ENCODE assay signal across 30 mouse cellular contexts in genomic region chr14:47909129-47909528, GRCm38 (mm10).
DNase-seq lines count a peak whose midpoint lies in the region; ATAC-seq and TF ChIP-seq lines count a peak whose summit lies in the region.
"Had no signal": no experiment of that assay in that cellular context is flagged by ENCODE, and none has a peak within 500 bp of the region (broad histone marks: within the 10 kb centered on the region; RNA-seq: fewer than 3 reads in every experiment).

No protein-coding gene starts in this region.

- no peak for DNase-seq in heart, adult 18-20 months
- DNase-seq in hindbrain, embryonic 11.5 days (ENCODE audit: low spot score): peak; percentile 6
- DNase-seq in hindbrain, postnatal 0 days (ENCODE audit: low spot score): no peak
- DNase-seq in ES-CJ7 (ENCODE audit: low read depth, low spot score): peak; percentile 7
- no peak for DNase-seq in gastrocnemius, postnatal 10 days
- DNase-seq: adrenal gland, postnatal 10 days; cerebellum, adult 2 months; cerebellum, postnatal 25 days; embryo, embryonic 11 days; gastrocnemius, postnatal 36 days; kidney, adult 11 months; liver, postnatal 0 days; right cerebral cortex, postnatal 4 days; thymus, postnatal 14 days had no signal

- no peaks in the 10 kb centered on the region for H3K27me3 ChIP-seq in heart, embryonic 12.5 days (replicated peaks)
- H3K27me3 ChIP-seq in hindbrain, embryonic 11.5 days (ENCODE audit: control insufficient read depth, insufficient read depth, low read length): no peaks in the 10 kb centered on the region
- no peaks in the 10 kb centered on the region for H3K27me3 ChIP-seq in hindbrain, postnatal 0 days (ENCODE audit: insufficient read depth, low read length)
- H3K27me3 ChIP-seq: forebrain, embryonic 12.5 days; hindbrain, embryonic 12.5 days; midbrain, embryonic 15.5 days; neural tube, embryonic 13.5 days had no signal

- H3K4me2 ChIP-seq in heart, embryonic 12.5 days: peak overlapping the region; percentile 50
- no peak overlapping the region for H3K4me2 ChIP-seq in hindbrain, embryonic 11.5 days (replicated peaks; ENCODE audit: low read depth, low read length)
- no peak overlapping the region for H3K4me2 ChIP-seq in hindbrain, postnatal 0 days (ENCODE audit: low read depth, low read length)
- H3K4me2 ChIP-seq: embryonic facial prominence, embryonic 13.5 days; forebrain, embryonic 12.5 days; hindbrain, embryonic 12.5 days; liver, embryonic 11.5 days; midbrain, embryonic 15.5 days; neural tube, embryonic 13.5 days had no signal

- no peak overlapping the region for H3K9ac ChIP-seq in heart, embryonic 12.5 days
- no peak overlapping the region for H3K9ac ChIP-seq in hindbrain, embryonic 11.5 days (ENCODE audit: low read depth, low read length)
- no peak overlapping the region for H3K9ac ChIP-seq in hindbrain, postnatal 0 days (replicated peaks; ENCODE audit: low read length)
- H3K9ac ChIP-seq: embryonic facial prominence, embryonic 13.5 days; forebrain, embryonic 12.5 days; hindbrain, embryonic 12.5 days; liver, postnatal 0 days; midbrain, embryonic 15.5 days; neural tube, embryonic 13.5 days had no signal

- no peak for ATAC-seq in heart, embryonic 12.5 days (ENCODE audit: insufficient number of reproducible peaks, low FRiP score)
- ATAC-seq in hindbrain, embryonic 11.5 days (ENCODE audit: low FRiP score): no peak
- ATAC-seq in hindbrain, postnatal 0 days: no peak
- peak; percentile 37 to 42; a peak in 2 of 4 replicates for ATAC-seq in hematopoietic stem cell, adult 5-6 weeks (replicated peaks in 1 of 2; ENCODE audit: insufficient read depth in 1 of 2, low FRiP score in 2 of 2, low TSS enrichment in 1 of 2, low read depth in 1 of 2, poor library complexity in 2 of 2, severe bottlenecking in 2 of 2)
- ATAC-seq: activated CD4-positive, CD25-positive, alpha-beta regulatory T cell, adult 4 months; CD4-positive, CD25-positive, alpha-beta regulatory T cell, adult 4 months; liver, postnatal 0 days; lung, postnatal 0 days; midbrain, embryonic 15.5 days; Patski had no signal

- TF ChIP-seq CTCF in hindbrain, postnatal 0 days (IDR thresholded peaks at IDR 0.05; ENCODE audit: low read depth): no peak

- H3K4me3 ChIP-seq in heart, embryonic 12.5 days: no peak overlapping the region
- no peak overlapping the region for H3K4me3 ChIP-seq in hindbrain, embryonic 11.5 days (ENCODE audit: low read depth, low read length)
- no peak overlapping the region for H3K4me3 ChIP-seq in hindbrain, postnatal 0 days (ENCODE audit: low read length)
- H3K4me3 ChIP-seq: embryonic facial prominence, embryonic 13.5 days; erythroblast, embryonic 14.5 days; forebrain, embryonic 12.5 days; hindbrain, embryonic 12.5 days; midbrain, embryonic 15.5 days; myocyte; neural tube, embryonic 13.5 days had no signal

- no peak overlapping the region for H3K27ac ChIP-seq in heart, embryonic 12.5 days (ENCODE audit: poor library complexity, severe bottlenecking)
- H3K27ac ChIP-seq in hindbrain, embryonic 11.5 days (ENCODE audit: low read depth, low read length): no peak overlapping the region
- no peak overlapping the region for H3K27ac ChIP-seq in hindbrain, postnatal 0 days
- H3K27ac ChIP-seq: embryonic facial prominence, embryonic 13.5 days; forebrain, embryonic 12.5 days; hindbrain, embryonic 12.5 days; kidney, postnatal 0 days; midbrain, embryonic 15.5 days; neural tube, embryonic 13.5 days had no signal

- H3K4me1 ChIP-seq in heart, embryonic 12.5 days (replicated peaks): peaks cover 7% of the 10 kb centered on the region; the same call in 1 of the 2 replicates
- 0 out of 2 replicates have a peak, but pooled peaks cover 4% of the 10 kb centered on the region for H3K4me1 ChIP-seq in hindbrain, embryonic 11.5 days (replicated peaks; ENCODE audit: control insufficient read depth, insufficient read depth, low read length)
- H3K4me1 ChIP-seq in hindbrain, postnatal 0 days (ENCODE audit: insufficient read depth, low read length): peaks cover 21% of the 10 kb centered on the region

- WGBS in heart, embryonic 12.5 days: 57% methylated on average over 8 of the region's 8 CpGs
- WGBS in hindbrain, embryonic 11.5 days: 62% methylated on average over 8 of the region's 8 CpGs
- WGBS in hindbrain, postnatal 0 days: 46% methylated on average over 8 of the region's 8 CpGs

- no peaks in the 10 kb centered on the region for H3K9me3 ChIP-seq in heart, embryonic 12.5 days (replicated peaks)
- no peaks in the 10 kb centered on the region for H3K9me3 ChIP-seq in hindbrain, embryonic 11.5 days (ENCODE audit: control insufficient read depth, low read length)
- H3K9me3 ChIP-seq in hindbrain, postnatal 0 days (ENCODE audit: low read length): no peaks in the 10 kb centered on the region
- H3K9me3 ChIP-seq: embryonic facial prominence, embryonic 13.5 days; forebrain, embryonic 12.5 days; G1E; hindbrain, embryonic 12.5 days; midbrain, embryonic 15.5 days; neural tube, embryonic 13.5 days had no signal

- no peaks in the 10 kb centered on the region for H3K36me3 ChIP-seq in heart, embryonic 12.5 days
- H3K36me3 ChIP-seq in hindbrain, embryonic 11.5 days (ENCODE audit: control insufficient read depth, insufficient read depth, low read length): no peaks in the 10 kb centered on the region
- no peaks in the 10 kb centered on the region for H3K36me3 ChIP-seq in hindbrain, postnatal 0 days (ENCODE audit: insufficient read depth, low read length)
- H3K36me3 ChIP-seq: embryonic facial prominence, embryonic 13.5 days; forebrain, embryonic 12.5 days; G1E; hindbrain, embryonic 12.5 days; midbrain, embryonic 15.5 days; neural tube, embryonic 13.5 days had no signal

Comparison
In these comparisons a context has a peak if more than half of its experiments do, and no peak if none do; other contexts are left out.
1. DNase-seq: peak in hindbrain, embryonic 11.5 days (single experiment) and ES-CJ7 (single experiment); none in heart, adult 18-20 months (0 of 2), hindbrain, postnatal 0 days (single experiment) and gastrocnemius, postnatal 10 days (single experiment).
2. ATAC-seq: peak in hematopoietic stem cell, adult 5-6 weeks (2 of 2); none in heart, embryonic 12.5 days (single experiment), hindbrain, embryonic 11.5 days (single experiment) and hindbrain, postnatal 0 days (single experiment).